Mouse (Mus musculus): ENCODE results near the gene Pard3b.
A peak's percentile ranks its signal among the peaks of the same experiment; 100 is the strongest.

Pard3b gene

GRCm38 (mm10) chr1:61747481-61747880, 108.9 kb downstream of the Pard3b start:
- no peak for DNase-seq (ENCODE audit: low read depth, low spot score)

GRCm38 (mm10) chr1:61751008-61751407, 112.4 kb downstream of the Pard3b start:
- DNase-seq (ENCODE audit: low read depth, low spot score) = no peak

GRCm38 (mm10) chr1:61756771-61757170, 118.1 kb downstream of the Pard3b start:
- no peak for DNase-seq (ENCODE audit: low read depth, low spot score)

- DNase-seq (ENCODE audit: low read depth, low spot score) = peak; percentile 85
Measured at GRCm38 (mm10) chr1:61771213-61771612, 132.6 kb downstream of the Pard3b start.

- DNase-seq (ENCODE audit: low read depth, low spot score) = no peak
Measured at GRCm38 (mm10) chr1:61778731-61779130, 140.1 kb downstream of the Pard3b start.

- DNase-seq (ENCODE audit: low read depth, low spot score) = no peak
Measured at GRCm38 (mm10) chr1:61779906-61780305, 141.3 kb downstream of the Pard3b start.

GRCm38 (mm10) chr1:61796296-61796695, 157.7 kb downstream of the Pard3b start:
- no peak for DNase-seq (ENCODE audit: low read depth, low spot score)

- DNase-seq (ENCODE audit: low read depth, low spot score) = peak; percentile 9
Measured at GRCm38 (mm10) chr1:61820213-61820612, 181.6 kb downstream of the Pard3b start.

- DNase-seq (ENCODE audit: low read depth, low spot score) = no peak
Measured at GRCm38 (mm10) chr1:61825560-61826191, 187.1 kb downstream of the Pard3b start.

GRCm38 (mm10) chr1:61837006-61837544, 198.5 kb downstream of the Pard3b start:
- DNase-seq (ENCODE audit: low read depth, low spot score) = peak; percentile 4

- DNase-seq (ENCODE audit: low read depth, low spot score) = no peak
Measured at GRCm38 (mm10) chr1:61846606-61847005, 208.0 kb downstream of the Pard3b start.

- DNase-seq (ENCODE audit: low read depth, low spot score) = no peak
Measured at GRCm38 (mm10) chr1:61849029-61849714, 210.5 kb downstream of the Pard3b start.

- DNase-seq (ENCODE audit: low read depth, low spot score) = no peak
Measured at GRCm38 (mm10) chr1:61850471-61850870, 211.8 kb downstream of the Pard3b start.

- no peak for DNase-seq (ENCODE audit: low read depth, low spot score)
Measured at GRCm38 (mm10) chr1:61851176-61851575, 212.6 kb downstream of the Pard3b start.

- no peak for DNase-seq (ENCODE audit: low read depth, low spot score)
Measured at GRCm38 (mm10) chr1:61867286-61868082, 228.9 kb downstream of the Pard3b start.

GRCm38 (mm10) chr1:61874875-61875274, 236.3 kb downstream of the Pard3b start:
- DNase-seq (ENCODE audit: low read depth, low spot score) = no peak

- no peak for DNase-seq (ENCODE audit: low read depth, low spot score)
Measured at GRCm38 (mm10) chr1:61879706-61880470, 241.3 kb downstream of the Pard3b start.

- DNase-seq (ENCODE audit: low read depth, low spot score) = peak; percentile 47
Measured at GRCm38 (mm10) chr1:61896048-61896447, 257.4 kb downstream of the Pard3b start.

GRCm38 (mm10) chr1:61903271-61904007, 264.8 kb downstream of the Pard3b start:
- DNase-seq (ENCODE audit: low read depth, low spot score) = no peak

- DNase-seq (ENCODE audit: low read depth, low spot score) = no peak
Measured at GRCm38 (mm10) chr1:61904036-61904435, 265.4 kb downstream of the Pard3b start.

- DNase-seq (ENCODE audit: low read depth, low spot score) = peak; percentile 65
Measured at GRCm38 (mm10) chr1:61912931-61913330, 274.3 kb downstream of the Pard3b start.
